Mouse (Mus musculus): ENCODE data around the gene Smurf2.

DNA sequence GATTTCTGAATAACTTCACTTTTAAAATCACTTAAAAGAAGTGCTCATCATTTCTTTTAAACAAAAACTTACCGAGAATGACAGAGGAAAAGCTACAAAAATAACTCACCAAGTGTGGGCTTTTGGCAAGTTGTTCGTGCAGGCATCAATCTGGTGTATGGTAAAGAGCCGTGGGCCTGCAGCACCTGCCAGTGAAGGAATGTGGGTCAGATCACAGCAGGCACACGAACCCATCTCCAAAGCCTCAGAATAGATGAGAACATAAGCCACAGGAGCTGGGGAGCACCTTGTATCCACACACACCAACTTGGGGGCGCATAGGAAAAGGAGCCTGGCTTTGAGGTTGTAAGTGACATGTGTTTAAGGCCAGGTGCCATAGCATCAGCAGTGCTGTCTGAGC is 97.6 kb downstream of the Smurf2 start:
- no peak for TF ChIP-seq CTCF (IDR thresholded peaks at IDR 0.05; ENCODE audit: low read depth)
- no peak for TF ChIP-seq EP300 (IDR thresholded peaks at IDR 0.05; ENCODE audit: low read depth)
